In the genomic region with DNA sequence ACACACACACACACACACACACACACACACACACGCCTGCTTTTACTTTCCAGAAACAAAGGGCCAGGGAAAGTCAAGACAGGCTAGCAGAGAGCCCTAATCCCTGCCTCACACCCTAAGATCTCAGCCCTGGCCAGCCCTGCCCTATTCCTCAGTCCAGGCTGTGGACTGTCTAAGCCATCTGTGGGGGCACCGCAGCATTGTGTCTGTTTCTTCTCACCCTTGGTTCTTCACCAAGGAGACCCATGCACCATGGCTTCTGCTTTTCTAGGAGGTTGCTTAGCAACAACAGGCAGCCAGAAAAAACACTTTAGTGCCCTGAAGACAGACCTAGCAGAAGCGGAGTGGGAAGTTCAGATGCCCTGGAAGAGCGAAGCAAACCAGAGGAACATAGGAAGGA, we compare ENCODE assay signal across 17 mouse cellular contexts. TPM values are rescaled to one million over a fixed set of nuclear protein-coding genes. Genes with fewer than 3 reads are reported as not detected.
A peak's percentile ranks its signal among the peaks of the same experiment; 100 is the strongest.
DNase-seq lines count a peak whose midpoint lies in the region; ATAC-seq lines count a peak whose summit lies in the region.
"Had no signal": no experiment of that assay in that cellular context is flagged by ENCODE, and none has a peak within 500 bp of the region (broad histone marks: within the 10 kb centered on the region; RNA-seq: fewer than 3 reads in every experiment).

No protein-coding gene starts in this region.

- no peaks in the 10 kb centered on the region for H3K9me3 ChIP-seq in hindbrain, embryonic 15.5 days
- H3K9me3 ChIP-seq in hindbrain, embryonic 13.5 days = no peaks in the 10 kb centered on the region
- H3K9me3 ChIP-seq: embryonic facial prominence, embryonic 10.5 days; kidney, embryonic 15.5 days; limb, embryonic 13.5 days had no signal

- H3K4me1 ChIP-seq in hindbrain, embryonic 15.5 days (replicated peaks) = peaks cover 12% of the 10 kb centered on the region
- H3K4me1 ChIP-seq in hindbrain, embryonic 13.5 days (replicated peaks) = peaks cover 10% of the 10 kb centered on the region; the same call in 1 of the 2 replicates
- H3K4me1 ChIP-seq: kidney, embryonic 15.5 days; limb, embryonic 13.5 days had no signal

- WGBS in hindbrain, embryonic 15.5 days = 30% methylated on average over 4 of the region's 4 CpGs
- WGBS in hindbrain, embryonic 13.5 days = 39% methylated on average over 4 of the region's 4 CpGs

- H3K4me3 ChIP-seq in hindbrain, embryonic 15.5 days = no peak overlapping the region
- H3K4me3 ChIP-seq in hindbrain, embryonic 13.5 days = no peak overlapping the region
- H3K4me3 ChIP-seq: embryonic facial prominence, embryonic 10.5 days; kidney, embryonic 15.5 days; left cerebral cortex, adult 2 months; limb, embryonic 13.5 days had no signal

- no peaks in the 10 kb centered on the region for H3K27me3 ChIP-seq in hindbrain, embryonic 15.5 days
- H3K27me3 ChIP-seq in hindbrain, embryonic 13.5 days = no peaks in the 10 kb centered on the region

- H3K36me3 ChIP-seq in hindbrain, embryonic 15.5 days = no peaks in the 10 kb centered on the region
- no peaks in the 10 kb centered on the region for H3K36me3 ChIP-seq in hindbrain, embryonic 13.5 days
- H3K36me3 ChIP-seq: embryonic facial prominence, embryonic 10.5 days; kidney, embryonic 15.5 days; limb, embryonic 13.5 days had no signal

- DNase-seq in R1 (ENCODE audit: low read depth, low spot score) = peak; percentile 31
- peak; percentile 12 for DNase-seq in mesoderm, embryonic 11.5 days (ENCODE audit: low read depth, low spot score)
- peak; percentile 24 for DNase-seq in retina, embryonic 14.5 days (ENCODE audit: low spot score)
- DNase-seq in adrenal gland, postnatal 10 days = no peak
- DNase-seq: cerebellum, adult 11-12 months; heart, adult 11 months; lung, postnatal 4 days had no signal

- H3K27ac ChIP-seq in hindbrain, embryonic 15.5 days (replicated peaks) = peak overlapping the region; percentile 58; the same call in 1 of the 2 replicates
- no peak overlapping the region for H3K27ac ChIP-seq in hindbrain, embryonic 13.5 days
- H3K27ac ChIP-seq: embryonic facial prominence, embryonic 10.5 days; kidney, embryonic 15.5 days; left cerebral cortex, adult 2 months; limb, embryonic 13.5 days had no signal

- H3K9ac ChIP-seq in hindbrain, embryonic 15.5 days = no peak overlapping the region
- no peak overlapping the region for H3K9ac ChIP-seq in hindbrain, embryonic 13.5 days
- H3K9ac ChIP-seq: kidney, embryonic 15.5 days; limb, embryonic 13.5 days had no signal

- peak; percentile 48; the same call in 1 of the 2 replicates for ATAC-seq in hindbrain, embryonic 15.5 days (ENCODE audit: low FRiP score, low read depth)
- ATAC-seq in hindbrain, embryonic 13.5 days (ENCODE audit: low FRiP score) = no peak
- no peak for ATAC-seq in megakaryocyte-erythroid progenitor cell, adult 5-6 weeks (replicated peaks; ENCODE audit: low FRiP score, low TSS enrichment, poor library complexity, severe bottlenecking)
- ATAC-seq: activated CD4-positive, CD25-positive, alpha-beta regulatory T cell, adult 4 months had no signal

- H3K4me2 ChIP-seq in hindbrain, embryonic 15.5 days = no peak overlapping the region
- no peak overlapping the region for H3K4me2 ChIP-seq in hindbrain, embryonic 13.5 days
- H3K4me2 ChIP-seq: kidney, embryonic 15.5 days; limb, embryonic 13.5 days had no signal

RNA-seq across cellular contexts. Expression of a gene that starts 16.7 kb away (rescaled TPM):
- polyA plus RNA-seq in hindbrain, embryonic 15.5 days (2015; fragmentation: Nextera tagmentation; extraction: Ambion mirVana) = 2.2 and 2.8 TPM in 2 replicates
- 0.41 and 1.5 TPM in 2 replicates for polyA plus RNA-seq in hindbrain, embryonic 13.5 days (2015; fragmentation: Nextera tagmentation; extraction: Ambion mirVana)
- not detected in 2 replicates for total RNA-seq in megakaryocyte-erythroid progenitor cell, adult 5-6 weeks (2014; fragmentation: Nextera tagmentation)
- total RNA-seq in megakaryocyte-erythroid progenitor cell, adult 5-6 weeks (2017) = not detected in 2 replicates
- total RNA-seq in adrenal gland, postnatal 10 days (2021) = not detected
- total RNA-seq: adrenal gland, postnatal 4 days had no signal
- polyA plus RNA-seq: activated CD4-positive, CD25-positive, alpha-beta regulatory T cell, adult 4 months; liver, embryonic 16.5 days had no signal

RNA-seq across cellular contexts. Expression of a gene that starts 18.0 kb away (rescaled TPM):
- polyA plus RNA-seq in hindbrain, embryonic 15.5 days (2015; fragmentation: Nextera tagmentation; extraction: Ambion mirVana) = 0.21 TPM in 2 replicates
- polyA plus RNA-seq in hindbrain, embryonic 13.5 days (2015; fragmentation: Nextera tagmentation; extraction: Ambion mirVana) = 0.65 and 1.00 TPM in 2 replicates
- 7.9 TPM in 1 of 2 replicates, not detected in the other for total RNA-seq in megakaryocyte-erythroid progenitor cell, adult 5-6 weeks (2014; fragmentation: Nextera tagmentation)
- 7.6 and 31.9 TPM in 2 replicates for total RNA-seq in megakaryocyte-erythroid progenitor cell, adult 5-6 weeks (2017)
- total RNA-seq in adrenal gland, postnatal 10 days (2021) = 1 to 10 TPM; 4.8 to 6.2 TPM
- total RNA-seq: left cerebral cortex, adult 2 months had no signal
- polyA plus RNA-seq: activated CD4-positive, CD25-positive, alpha-beta regulatory T cell, adult 4 months had no signal

RNA-seq across cellular contexts. Expression of a gene that starts 41.6 kb away (rescaled TPM):
- 10.5 and 12.3 TPM in 2 replicates for polyA plus RNA-seq in hindbrain, embryonic 15.5 days (2015; fragmentation: Nextera tagmentation; extraction: Ambion mirVana)
- 14.7 and 15.3 TPM in 2 replicates for polyA plus RNA-seq in hindbrain, embryonic 13.5 days (2015; fragmentation: Nextera tagmentation; extraction: Ambion mirVana)
- 4.3 and 6.8 TPM in 2 replicates for total RNA-seq in megakaryocyte-erythroid progenitor cell, adult 5-6 weeks (2014; fragmentation: Nextera tagmentation)
- total RNA-seq in megakaryocyte-erythroid progenitor cell, adult 5-6 weeks (2017) = 2.4 and 8.4 TPM in 2 replicates
- 10 to 100 TPM in 1 of 2 experiments, 1 to 10 TPM in 1; 9.1 to 12.8 TPM for total RNA-seq in adrenal gland, postnatal 10 days (2021)

RNA-seq across cellular contexts. Expression of a gene that starts 51.1 kb away (rescaled TPM):
- polyA plus RNA-seq in hindbrain, embryonic 15.5 days (2015; fragmentation: Nextera tagmentation; extraction: Ambion mirVana) = 43.6 and 50.4 TPM in 2 replicates
- polyA plus RNA-seq in hindbrain, embryonic 13.5 days (2015; fragmentation: Nextera tagmentation; extraction: Ambion mirVana) = 40.7 and 40.8 TPM in 2 replicates
- total RNA-seq in megakaryocyte-erythroid progenitor cell, adult 5-6 weeks (2014; fragmentation: Nextera tagmentation) = 5.5 and 20.3 TPM in 2 replicates
- 3.5 and 5.4 TPM in 2 replicates for total RNA-seq in megakaryocyte-erythroid progenitor cell, adult 5-6 weeks (2017)
- 1 to 10 TPM; 1.8 to 4.2 TPM for total RNA-seq in adrenal gland, postnatal 10 days (2021)
